Mouse (Mus musculus) retina, embryonic 14.5 days (tissue): ENCODE measurements around the gene Gm17545.

Experiments used
- DNase-seq: peaks from one replicate; pipeline ENCODE4 v3.0.0-alpha.2; 2015; ENCODE audit warnings: low spot score

Gm17545 gene

GRCm38 (mm10) chr9:22494203-22494807, 40.2 kb downstream of the Gm17545 start:
- no peak for DNase-seq

DNA sequence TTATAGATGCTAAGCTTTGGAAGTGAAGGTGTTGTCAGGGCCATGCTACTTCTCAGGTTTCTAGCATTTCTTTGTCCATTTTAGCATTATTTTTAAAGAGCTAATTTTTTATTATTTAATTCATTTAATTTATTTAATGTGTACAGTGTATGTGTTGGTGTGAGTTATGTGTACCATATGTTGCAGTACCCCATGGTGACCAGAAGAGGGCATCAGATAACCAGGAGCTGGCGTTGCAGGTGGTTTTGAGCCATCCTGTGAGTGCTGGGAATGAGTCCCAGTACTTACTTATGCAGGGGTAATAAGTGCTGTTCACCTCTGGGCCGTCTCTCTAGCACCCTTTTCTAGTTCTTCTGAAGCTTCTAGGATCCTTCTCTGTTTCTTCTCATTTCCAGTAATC, 41.0 kb downstream of the Gm17545 start:
- no peak for DNase-seq

GRCm38 (mm10) chr9:22497021-22497767, 43.1 kb downstream of the Gm17545 start:
- no peak for DNase-seq

DNA sequence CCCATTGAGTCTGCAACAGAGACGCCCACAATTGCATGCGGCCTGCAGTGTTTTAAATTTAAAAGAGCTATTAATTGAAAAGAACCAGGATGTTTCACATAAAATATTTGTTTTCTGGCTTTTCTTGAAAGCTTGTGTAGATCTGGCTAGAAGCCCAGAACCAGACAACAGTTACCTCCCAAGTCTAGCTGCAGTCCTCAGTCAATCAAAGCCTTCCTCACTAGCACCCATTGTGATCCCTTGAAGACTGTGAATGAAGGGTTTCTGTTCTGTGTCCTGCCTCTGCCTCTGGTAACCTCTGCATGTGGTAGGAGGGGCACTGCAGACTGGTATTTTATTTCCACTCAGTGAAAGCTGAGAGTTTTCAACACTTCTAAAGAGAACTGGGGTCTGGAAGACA, 48.9 kb downstream of the Gm17545 start:
- no peak for DNase-seq

- DNase-seq: no peak
Observed at GRCm38 (mm10) chr9:22503581-22503980, 49.5 kb downstream of the Gm17545 start.

DNA sequence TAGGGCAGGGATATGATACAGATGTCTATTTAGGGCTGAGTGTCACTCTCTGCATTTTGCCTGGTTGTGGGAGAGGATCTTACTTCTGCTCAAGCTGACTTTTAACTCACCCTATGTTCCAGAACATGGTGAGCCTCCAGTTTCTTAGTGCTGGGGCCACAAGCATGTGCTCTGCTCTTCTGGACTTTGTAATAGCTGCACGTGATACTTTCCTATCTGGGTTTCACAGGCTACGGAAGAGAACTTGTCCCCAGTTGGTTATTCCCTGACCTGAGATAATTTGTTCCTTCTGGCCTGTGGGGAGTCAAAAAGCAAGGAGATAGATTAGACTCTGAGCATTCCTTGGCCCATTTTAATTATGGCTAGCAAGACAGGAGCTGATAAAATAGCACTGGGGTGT, 51.5 kb downstream of the Gm17545 start:
- DNase-seq: no peak
